Mouse (Mus musculus): ENCODE measurements around the gene Slc26a10.

- no peak for TF ChIP-seq CTCF (IDR thresholded peaks at IDR 0.05; ENCODE audit: low read depth)
- no peak for TF ChIP-seq EP300 (IDR thresholded peaks at IDR 0.05; ENCODE audit: low read depth)
Observed at GRCm38 (mm10) chr10:127198492-127198891, 18.0 kb upstream of the Slc26a10 start.
